Mouse (Mus musculus): ENCODE data around the gene Kantr. TPM values are rescaled to one million over a fixed set of nuclear protein-coding genes. Genes with fewer than 3 reads are reported as not detected.
"Not testable (repeated sequence)": the region's sequence is repeated elsewhere in the genome, so short reads cannot be mapped to it uniquely, and the experiment has no call there.

The Kantr gene
- 1 to 10 TPM; 3.0 to 3.7 TPM for total RNA-seq (2021)

GRCm38 (mm10) chrX:152326996-152327688 is at the start of gene Kantr:
Gene Kantr (minus strand): TSS chrX:152327495.
- DNase-seq (ENCODE audit: low spot score), result peak; percentile 74

GRCm38 (mm10) chrX:152368397-152369273 is 41.3 kb upstream of the Kantr start, which contains the start of gene Gpr173:
Gene Gpr173 (minus strand): TSS chrX:152368704.
- intact Hi-C loops (cut with DNase I), result no loop called here

More at GRCm38 (mm10) chrX:152326996-152327688, at the start of gene Kantr:
- intact Hi-C loops (cut with DNase I), result no loop called here

GRCm38 (mm10) chrX:152368054-152368396 is 40.7 kb upstream of the Kantr start:
- no peak for DNase-seq (ENCODE audit: low spot score)
- intact Hi-C loops (cut with DNase I), result no loop called here

More at GRCm38 (mm10) chrX:152368397-152369273, 41.3 kb upstream of the Kantr start, which contains the start of gene Gpr173:
- peak; percentile 37 for DNase-seq (ENCODE audit: low spot score)

GRCm38 (mm10) chrX:152366418-152366817 is 39.1 kb upstream of the Kantr start:
- no peak for DNase-seq (ENCODE audit: low spot score)
- intact Hi-C loops (cut with DNase I), result no loop called here

GRCm38 (mm10) chrX:152352553-152353153 is 25.4 kb upstream of the Kantr start:
- intact Hi-C loops (cut with DNase I), result loop anchor here (5.0 kb wide), 1 partner anchor 110 kb away; no protein-coding TSS in a partner anchor

GRCm38 (mm10) chrX:152347041-152347440 is 19.7 kb upstream of the Kantr start:
- no peak for DNase-seq (ENCODE audit: low spot score)
- intact Hi-C loops (cut with DNase I), result no loop called here

More at GRCm38 (mm10) chrX:152352553-152353153, 25.4 kb upstream of the Kantr start:
- no peak for DNase-seq (ENCODE audit: low spot score)

GRCm38 (mm10) chrX:152346587-152346986 is 19.3 kb upstream of the Kantr start:
- no peak for DNase-seq (ENCODE audit: low spot score)
- intact Hi-C loops (cut with DNase I), result no loop called here

- DNase-seq (ENCODE audit: low spot score), result no peak
- intact Hi-C loops (cut with DNase I), result loop anchor here (5.0 kb wide), 1 partner anchor 106 kb away; no protein-coding TSS in a partner anchor
Observed at GRCm38 (mm10) chrX:152342903-152343302, 15.6 kb upstream of the Kantr start.

- intact Hi-C loops (cut with DNase I), result loop anchor here (5.0 kb wide), 1 partner anchor 105 kb away; no protein-coding TSS in a partner anchor
- DNase-seq (ENCODE audit: low spot score), result peak; percentile 91
Observed at GRCm38 (mm10) chrX:152342358-152342901, 15.1 kb upstream of the Kantr start, which contains the start of gene Tspyl2. Gene Tspyl2 (minus strand): TSS chrX:152342425.

GRCm38 (mm10) chrX:152341496-152341895 is 14.2 kb upstream of the Kantr start:
- intact Hi-C loops (cut with DNase I), result loop anchor here (5.0 kb wide), 1 partner anchor 104 kb away; no protein-coding TSS in a partner anchor
- DNase-seq (ENCODE audit: low spot score), result no peak

- peak; percentile 86 for DNase-seq (ENCODE audit: low spot score)
- intact Hi-C loops (cut with DNase I), result no loop called here
Observed at GRCm38 (mm10) chrX:152336546-152337332, 9.4 kb upstream of the Kantr start.

- DNase-seq (ENCODE audit: low spot score); intact Hi-C loops (cut with DNase I): not testable (repeated sequence)
Observed at GRCm38 (mm10) chrX:152336123-152336522, 8.8 kb upstream of the Kantr start.

GRCm38 (mm10) chrX:152329400-152329799 is 2.1 kb upstream of the Kantr start:
- intact Hi-C loops (cut with DNase I); DNase-seq (ENCODE audit: low spot score): not testable (repeated sequence)

GRCm38 (mm10) chrX:152327689-152328052 is 376 bp upstream of the Kantr start:
- no peak for DNase-seq (ENCODE audit: low spot score)
- intact Hi-C loops (cut with DNase I), result no loop called here

- intact Hi-C loops (cut with DNase I), result no loop called here
- DNase-seq (ENCODE audit: low spot score), result no peak
Observed at GRCm38 (mm10) chrX:152323584-152323983, 3.7 kb downstream of the Kantr start.

- DNase-seq (ENCODE audit: low spot score), result no peak
- intact Hi-C loops (cut with DNase I), result no loop called here
Observed at GRCm38 (mm10) chrX:152322776-152323175, 4.5 kb downstream of the Kantr start.

GRCm38 (mm10) chrX:152320535-152320934 is 6.8 kb downstream of the Kantr start:
- no peak for DNase-seq (ENCODE audit: low spot score)
- intact Hi-C loops (cut with DNase I), result no loop called here

- no peak for DNase-seq (ENCODE audit: low spot score)
- intact Hi-C loops (cut with DNase I), result loop anchor here (5.0 kb wide), 1 partner anchor 131 kb away; no protein-coding TSS in a partner anchor
Observed at GRCm38 (mm10) chrX:152307942-152308341, 19.4 kb downstream of the Kantr start.

GRCm38 (mm10) chrX:152307371-152307770 is 19.9 kb downstream of the Kantr start:
- intact Hi-C loops (cut with DNase I), result loop anchor here (5.0 kb wide), 1 partner anchor 130 kb away; no protein-coding TSS in a partner anchor
- DNase-seq (ENCODE audit: low spot score), result no peak
